Comparison of ENCODE assay signal across 8 mouse cellular contexts in the genomic region with DNA sequence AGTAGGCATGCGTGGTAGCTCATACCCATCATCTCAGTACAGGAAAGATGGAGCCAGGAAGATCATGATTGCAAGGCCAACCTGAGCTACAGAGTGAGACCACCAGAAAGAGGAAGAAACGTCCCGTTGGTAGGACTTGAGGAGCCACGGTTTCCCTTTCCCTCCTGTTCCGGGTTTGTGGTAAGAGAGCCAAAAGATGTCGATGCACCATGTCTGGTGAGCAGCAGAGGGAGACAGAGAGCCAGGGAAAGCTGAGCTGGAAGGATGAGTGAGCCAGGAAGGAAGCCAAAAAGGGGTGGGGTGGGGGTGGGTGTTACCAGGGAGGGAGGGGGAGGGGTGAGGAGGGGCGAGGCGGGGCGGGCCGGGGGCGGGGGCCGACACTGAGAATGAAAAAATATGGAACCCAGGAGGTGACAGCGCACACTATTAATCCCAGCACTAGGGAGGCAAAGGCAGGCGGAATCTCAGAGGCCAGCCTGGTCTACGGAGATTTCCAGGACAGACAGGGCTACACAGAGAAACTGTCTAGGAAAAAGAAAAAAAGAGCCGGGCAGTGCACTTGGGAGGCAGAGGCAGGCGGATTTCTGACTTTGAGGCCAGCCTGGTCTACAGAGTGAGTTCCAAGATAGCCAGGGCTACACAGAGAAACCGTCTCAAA. TPM values are rescaled to one million over a fixed set of nuclear protein-coding genes. Genes with fewer than 3 reads are reported as not detected.
DNase-seq lines count a peak whose midpoint lies in the region; ATAC-seq and TF ChIP-seq lines count a peak whose summit lies in the region.

No protein-coding gene starts in this region.

- H3K9me3 ChIP-seq in heart, embryonic 12.5 days (replicated peaks): no peaks in the 10 kb centered on the region
- no peaks in the 10 kb centered on the region for H3K9me3 ChIP-seq in kidney, postnatal 0 days (replicated peaks; ENCODE audit: low read length)
- H3K9me3 ChIP-seq in liver, embryonic 11.5 days (ENCODE audit: control insufficient read depth, low read length): no peaks in the 10 kb centered on the region
- no peaks in the 10 kb centered on the region for H3K9me3 ChIP-seq in neural tube, embryonic 13.5 days

- no peak overlapping the region for H3K27ac ChIP-seq in heart, embryonic 12.5 days (ENCODE audit: poor library complexity, severe bottlenecking)
- H3K27ac ChIP-seq in kidney, postnatal 0 days: no peak overlapping the region
- no peak overlapping the region for H3K27ac ChIP-seq in liver, embryonic 11.5 days (ENCODE audit: low read depth, low read length)
- no peak overlapping the region for H3K27ac ChIP-seq in neural tube, embryonic 13.5 days (replicated peaks)
- H3K27ac ChIP-seq in thymus, adult 2 months (ENCODE audit: control insufficient read depth, insufficient read depth, low read length): no peak overlapping the region

- no peaks in the 10 kb centered on the region for H3K36me3 ChIP-seq in heart, embryonic 12.5 days
- no peaks in the 10 kb centered on the region for H3K36me3 ChIP-seq in kidney, postnatal 0 days (ENCODE audit: insufficient read depth, low read length)
- no peaks in the 10 kb centered on the region for H3K36me3 ChIP-seq in liver, embryonic 11.5 days (ENCODE audit: control insufficient read depth, insufficient read depth, low read length)
- no peaks in the 10 kb centered on the region for H3K36me3 ChIP-seq in neural tube, embryonic 13.5 days
- no peaks in the 10 kb centered on the region for H3K36me3 ChIP-seq in thymus, adult 2 months (ENCODE audit: control insufficient read depth, insufficient read depth, low read length)

- 0 out of 2 replicates have a peak overlapping the region, but pooled peaks have one; percentile 17 for H3K9ac ChIP-seq in heart, embryonic 12.5 days
- no peak overlapping the region for H3K9ac ChIP-seq in kidney, postnatal 0 days (ENCODE audit: low read depth, low read length)
- H3K9ac ChIP-seq in liver, embryonic 11.5 days (ENCODE audit: low read depth, low read length): no peak overlapping the region
- H3K9ac ChIP-seq in neural tube, embryonic 13.5 days: no peak overlapping the region

- TF ChIP-seq POLR2A in thymus, adult 2 months (IDR thresholded peaks at IDR 0.05; ENCODE audit: control insufficient read depth, extremely low read depth, insufficient read depth, low read length, poor library complexity): no peak

- peak overlapping the region; percentile 43 for H3K4me2 ChIP-seq in heart, embryonic 12.5 days
- H3K4me2 ChIP-seq in kidney, postnatal 0 days (ENCODE audit: low read length): peak overlapping the region; percentile 40
- H3K4me2 ChIP-seq in liver, embryonic 11.5 days: peak overlapping the region; percentile 47
- 0 out of 2 replicates have a peak overlapping the region, but pooled peaks have one; percentile 21 for H3K4me2 ChIP-seq in neural tube, embryonic 13.5 days

- 0 out of 2 replicates have a peak overlapping the region, but pooled peaks have one; percentile 24 for H3K4me3 ChIP-seq in heart, embryonic 12.5 days
- no peak overlapping the region for H3K4me3 ChIP-seq in kidney, postnatal 0 days (replicated peaks; ENCODE audit: low read depth, low read length)
- H3K4me3 ChIP-seq in liver, embryonic 11.5 days (ENCODE audit: low read depth, low read length): no peak overlapping the region
- H3K4me3 ChIP-seq in neural tube, embryonic 13.5 days: no peak overlapping the region
- H3K4me3 ChIP-seq in thymus, adult 2 months (ENCODE audit: control insufficient read depth, insufficient read depth, low read length): no peak overlapping the region

- 21% methylated on average over 18 of the region's 18 CpGs for WGBS in heart, embryonic 12.5 days
- WGBS in kidney, postnatal 0 days: 26% methylated on average over 18 of the region's 18 CpGs
- WGBS in liver, embryonic 11.5 days: 23% methylated on average over 16 of the region's 18 CpGs
- WGBS in neural tube, embryonic 13.5 days: 31% methylated on average over 15 of the region's 18 CpGs
- 32% methylated on average over 14 of the region's 18 CpGs for WGBS in thymus, adult 2 months

- H3K4me1 ChIP-seq in heart, embryonic 12.5 days (replicated peaks): peaks cover 16% of the 10 kb centered on the region
- H3K4me1 ChIP-seq in kidney, postnatal 0 days (replicated peaks; ENCODE audit: insufficient read depth, low read length): 0 out of 2 replicates have a peak, but pooled peaks cover 4% of the 10 kb centered on the region
- peaks cover 14% of the 10 kb centered on the region for H3K4me1 ChIP-seq in liver, embryonic 11.5 days (replicated peaks; ENCODE audit: control insufficient read depth, insufficient read depth, low read length)
- peaks cover 14% of the 10 kb centered on the region for H3K4me1 ChIP-seq in neural tube, embryonic 13.5 days (replicated peaks)
- H3K4me1 ChIP-seq in thymus, adult 2 months (replicated peaks; ENCODE audit: control insufficient read depth, insufficient read depth, low read length): peaks cover 14% of the 10 kb centered on the region

- peak; percentile 67 for DNase-seq in adrenal gland, postnatal 25 days
- DNase-seq in kidney, postnatal 0 days (ENCODE audit: low spot score): peak; percentile 92
- DNase-seq in liver, embryonic 11.5 days (ENCODE audit: low spot score): no peak
- DNase-seq in thymus, adult 2 months: peak; percentile 84

- TF ChIP-seq CTCF in kidney, postnatal 0 days (IDR thresholded peaks at IDR 0.05; ENCODE audit: low read depth): peak; percentile 79
- peak; percentile 66; the same call in 1 of the 2 replicates for TF ChIP-seq CTCF in thymus, adult 2 months (IDR thresholded peaks at IDR 0.05; ENCODE audit: borderline replicate concordance, control insufficient read depth, extremely low read depth, insufficient read depth, low read length, poor library complexity)

- 0 out of 2 replicates have a peak, but pooled peaks cover under 1% of the 10 kb centered on the region for H3K27me3 ChIP-seq in heart, embryonic 12.5 days (replicated peaks)
- H3K27me3 ChIP-seq in kidney, postnatal 0 days (ENCODE audit: insufficient read depth, low read length): no peaks in the 10 kb centered on the region
- no peaks in the 10 kb centered on the region for H3K27me3 ChIP-seq in liver, embryonic 11.5 days (replicated peaks; ENCODE audit: control insufficient read depth, insufficient read depth, low read length)
- no peaks in the 10 kb centered on the region for H3K27me3 ChIP-seq in neural tube, embryonic 13.5 days
- no peaks in the 10 kb centered on the region for H3K27me3 ChIP-seq in thymus, adult 2 months (ENCODE audit: control insufficient read depth, insufficient read depth, low read length)

- peak; percentile 80 for ATAC-seq in CD4-positive, CD25-positive, alpha-beta regulatory T cell, adult 4 months
- ATAC-seq in erythroblast, adult 5-6 weeks (replicated peaks; ENCODE audit: low FRiP score, poor library complexity, severe bottlenecking): peak; percentile 55
- 0 out of 2 replicates have a peak, but pooled peaks have one; percentile 23 for ATAC-seq in heart, embryonic 12.5 days (ENCODE audit: insufficient number of reproducible peaks, low FRiP score)
- no peak for ATAC-seq in kidney, postnatal 0 days (replicated peaks; ENCODE audit: low FRiP score, low read depth)
- no peak for ATAC-seq in liver, embryonic 11.5 days (replicated peaks; ENCODE audit: low FRiP score)
- ATAC-seq in neural tube, embryonic 13.5 days (ENCODE audit: low read depth): no peak; the same call in 1 of the 2 replicates

RNA-seq across cellular contexts. Expression of a gene that starts 14.0 kb away (rescaled TPM):
- under 1 TPM in 1 of 2 experiments, not detected in 1; 0.16 TPM for polyA plus RNA-seq in CD4-positive, CD25-positive, alpha-beta regulatory T cell, adult 4 months (2017; shearing (Covaris generic))
- 10.0 and 16.6 TPM in 2 replicates for total RNA-seq in adrenal gland, postnatal 25 days (2021)
- 1.5 and 7.3 TPM in 2 replicates for total RNA-seq in erythroblast, adult 5-6 weeks (2015; ENCODE audit: low replicate concordance)
- total RNA-seq in erythroblast, adult 5-6 weeks (2017; ENCODE audit: low replicate concordance): 2.6 and 4.5 TPM in 2 replicates
- 20.1 and 21.0 TPM in 2 replicates for polyA plus RNA-seq in heart, embryonic 12.5 days (2016; fragmentation: Nextera tagmentation; extraction: Ambion mirVana)
- 21.2 and 22.2 TPM in 2 replicates for polyA plus RNA-seq in kidney, postnatal 0 days (2015; fragmentation: Nextera tagmentation; extraction: Ambion mirVana)
- polyA plus RNA-seq in liver, embryonic 11.5 days (2014; fragmentation: Nextera tagmentation; extraction: Ambion mirVana): 5.0 and 6.7 TPM in 2 replicates
- 28.6 and 28.8 TPM in 2 replicates for polyA plus RNA-seq in neural tube, embryonic 13.5 days (2015; fragmentation: Nextera tagmentation; extraction: Ambion mirVana)
- 22.2 and 26.0 TPM in 2 replicates for polyA plus RNA-seq in thymus, adult 2 months (2012; rRNA removed)

RNA-seq across cellular contexts. Expression of a gene that starts 20.5 kb away (rescaled TPM):
- 10 to 100 TPM; 18.7 to 20.4 TPM for polyA plus RNA-seq in CD4-positive, CD25-positive, alpha-beta regulatory T cell, adult 4 months (2017; shearing (Covaris generic))
- total RNA-seq in adrenal gland, postnatal 25 days (2021): 82.0 and 87.5 TPM in 2 replicates
- total RNA-seq in erythroblast, adult 5-6 weeks (2015; ENCODE audit: low replicate concordance): 10.6 and 17.8 TPM in 2 replicates
- 21.0 and 24.1 TPM in 2 replicates for total RNA-seq in erythroblast, adult 5-6 weeks (2017; ENCODE audit: low replicate concordance)
- 38.5 and 40.6 TPM in 2 replicates for polyA plus RNA-seq in heart, embryonic 12.5 days (2016; fragmentation: Nextera tagmentation; extraction: Ambion mirVana)
- polyA plus RNA-seq in kidney, postnatal 0 days (2015; fragmentation: Nextera tagmentation; extraction: Ambion mirVana): 25.6 and 35.6 TPM in 2 replicates
- polyA plus RNA-seq in liver, embryonic 11.5 days (2014; fragmentation: Nextera tagmentation; extraction: Ambion mirVana): 66.7 and 74.5 TPM in 2 replicates
- polyA plus RNA-seq in neural tube, embryonic 13.5 days (2015; fragmentation: Nextera tagmentation; extraction: Ambion mirVana): 23.4 and 30.7 TPM in 2 replicates
- polyA plus RNA-seq in thymus, adult 2 months (2012; rRNA removed): 211 and 279 TPM in 2 replicates

Comparison
In these comparisons a context has a peak if more than half of its experiments do, and no peak if none do; other contexts are left out.
1. ATAC-seq: peak in CD4-positive, CD25-positive, alpha-beta regulatory T cell, adult 4 months (single experiment), erythroblast, adult 5-6 weeks (single experiment) and heart, embryonic 12.5 days (single experiment); none in kidney, postnatal 0 days (single experiment), liver, embryonic 11.5 days (single experiment) and neural tube, embryonic 13.5 days (single experiment).
2. Peak in every context shown above with its lines, with median percentiles within 50 percentile points of each other: H3K4me2 ChIP-seq.